Mouse (Mus musculus) layer of hippocampus, postnatal 36 days (tissue): ENCODE data around the gene Samt1. TPM values are rescaled to one million over a fixed set of nuclear protein-coding genes. Genes with fewer than 3 reads are reported as not detected.
"Not testable (repeated sequence)": the region's sequence is repeated elsewhere in the genome, so short reads cannot be mapped to it uniquely, and the experiment has no call there.

Experiments
- DNase-seq, 2 experiments: peaks; one replicate each; pipeline ENCODE4 v3.0.0; 2022
- total RNA-seq, 2 experiments: library from RNA; stranded (reverse); gene quantifications; 2 replicates each; pipeline ENCODE4 v1.2.3; 2021

Samt1 gene
- total RNA-seq = not detected

- not testable (repeated sequence) for DNase-seq
Measured at GRCm38 (mm10) chrX:154012540-154012939, at the start of gene Samt1. Gene Samt1 (minus strand): TSS chrX:154012640.

- DNase-seq = not testable (repeated sequence)
Measured at GRCm38 (mm10) chrX:154054939-154055338, 42.5 kb upstream of the Samt1 start, which contains the start of gene Gm10057. Gene Gm10057 (minus strand): TSS chrX:154055039.

DNA sequence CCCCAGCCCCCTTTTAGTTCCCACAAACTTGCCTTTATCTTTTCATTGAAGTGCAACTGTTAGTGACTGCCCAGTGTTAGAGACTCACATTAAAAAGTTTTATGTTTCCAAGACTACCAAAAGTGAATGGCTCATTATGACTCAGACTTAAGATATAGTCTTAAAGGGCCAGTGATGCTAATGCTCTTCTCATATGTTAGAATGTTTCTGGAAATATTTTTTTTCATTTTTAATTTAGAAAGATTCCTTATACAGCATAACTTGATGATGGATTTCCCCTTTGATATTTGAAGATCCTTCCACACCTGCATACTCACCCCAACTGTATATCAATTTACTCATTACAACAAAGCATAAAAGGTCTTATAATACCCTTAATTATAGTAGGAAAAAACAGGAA, 21.3 kb upstream of the Samt1 start, which contains the start of gene 4921511M17Rik:
Gene 4921511M17Rik, minus strand, starts transcription at position 101 of the 400 bp plus-strand sequence.
- not testable (repeated sequence) for DNase-seq

DNA sequence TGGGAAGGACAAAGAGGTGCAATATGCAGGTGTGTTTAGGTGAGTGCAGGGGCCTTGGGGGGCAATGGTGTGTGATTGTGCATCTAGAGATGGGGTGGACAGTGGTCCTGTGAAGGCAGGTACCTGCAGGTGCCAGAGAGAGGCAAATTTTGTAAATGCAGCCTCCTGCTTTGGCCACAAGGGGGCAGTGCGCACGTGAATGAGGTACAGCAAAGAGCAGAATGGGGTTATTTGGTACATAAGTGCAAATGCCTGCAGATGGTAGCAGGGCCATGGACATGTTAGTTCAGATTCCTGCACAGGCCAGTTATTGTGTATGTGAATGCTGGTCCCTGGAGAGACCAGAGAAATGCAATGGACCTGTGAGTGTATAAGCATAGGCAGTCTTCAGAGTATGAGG, 35.5 kb downstream of the Samt1 start:
- DNase-seq = not testable (repeated sequence)

- not testable (repeated sequence) for DNase-seq
Measured at GRCm38 (mm10) chrX:153976467-153976866, 36.0 kb downstream of the Samt1 start.

DNA sequence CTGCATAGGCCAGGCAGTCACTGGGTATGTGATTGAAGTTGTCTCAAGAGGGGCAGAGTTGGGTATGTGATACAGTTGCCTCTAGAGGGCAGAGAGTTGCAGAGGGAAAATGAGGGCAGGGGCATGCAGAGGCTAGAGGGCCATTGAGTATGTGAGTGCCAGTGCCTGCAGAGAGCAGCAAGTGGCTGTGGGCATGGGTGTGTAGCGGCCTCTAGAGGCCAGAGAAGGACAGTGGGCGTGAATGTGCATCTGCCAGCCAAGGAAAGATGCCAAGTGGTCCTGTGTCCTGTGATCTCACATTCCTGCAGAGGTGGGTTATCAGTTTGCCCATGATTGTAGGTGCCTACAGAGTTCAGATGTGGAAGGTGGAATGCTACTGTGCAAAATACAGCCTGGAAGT, 38.0 kb downstream of the Samt1 start:
- no peak for DNase-seq

DNA sequence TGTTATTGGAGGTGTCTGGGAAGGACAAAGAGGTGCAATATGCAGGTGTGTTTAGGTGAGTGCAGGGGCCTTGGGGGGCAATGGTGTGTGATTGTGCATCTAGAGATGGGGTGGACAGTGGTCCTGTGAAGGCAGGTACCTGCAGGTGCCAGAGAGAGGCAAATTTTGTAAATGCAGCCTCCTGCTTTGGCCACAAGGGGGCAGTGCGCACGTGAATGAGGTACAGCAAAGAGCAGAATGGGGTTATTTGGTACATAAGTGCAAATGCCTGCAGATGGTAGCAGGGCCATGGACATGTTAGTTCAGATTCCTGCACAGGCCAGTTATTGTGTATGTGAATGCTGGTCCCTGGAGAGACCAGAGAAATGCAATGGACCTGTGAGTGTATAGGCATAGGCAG, 59.6 kb downstream of the Samt1 start:
- not testable (repeated sequence) for DNase-seq

Other genes with a start within 250 kb of the Samt1 start
- 10 to 100 TPM in 1 of 2 experiments, 1 to 10 TPM in 1; 8.8 to 10.8 TPM for gene Spin2c, start 180.4 kb downstream of the Samt1 start, total RNA-seq
- gene 4921511M17Rik, start 21.2 kb upstream of the Samt1 start, total RNA-seq = not detected
- gene Gm10057, start 42.4 kb upstream of the Samt1 start, total RNA-seq = not detected
- gene Gm15140, start 108.0 kb upstream of the Samt1 start, total RNA-seq = not detected